Mouse (Mus musculus): ENCODE measurements around the gene Pcnx. TPM values are rescaled to one million over a fixed set of nuclear protein-coding genes. Genes with fewer than 3 reads are reported as not detected.

The Pcnx gene
- polyA plus RNA-seq, 1 experiment from 2014 or later, result 13.3 TPM

- DNase-seq (ENCODE audit: low spot score) (no peak), ATAC-seq (replicated peaks; ENCODE audit: insufficient number of reproducible peaks, low FRiP score, low TSS enrichment, low read depth) (no peak)
- Histone ChIP-seq H3K36me3 (replicated peaks; ENCODE audit: control insufficient read depth, insufficient read depth, low read depth, low read length) (no peaks in the 10 kb centered on the region), H3K4me1 (ENCODE audit: control insufficient read depth, insufficient read depth, low read length) (no peaks in the 10 kb centered on the region), H3K4me2 (ENCODE audit: low read depth, low read length) (no peak overlapping the region), H3K27me3 (ENCODE audit: control insufficient read depth, insufficient read depth, low read length) (no peaks in the 10 kb centered on the region), H3K9me3 (replicated peaks; ENCODE audit: control insufficient read depth, low read length) (no peaks in the 10 kb centered on the region), H3K9ac (replicated peaks; ENCODE audit: low read length) (no peak overlapping the region), H3K4me3 (ENCODE audit: low read depth, low read length) (no peak overlapping the region), H3K27ac (replicated peaks; ENCODE audit: low read depth, low read length) (no peak overlapping the region)
- WGBS, result 65% methylated on average over 5 of the region's 5 CpGs
Observed at GRCm38 (mm10) chr12:81843501-81843900, 16.3 kb upstream of the Pcnx start.

GRCm38 (mm10) chr12:81844572-81844971 lies 15.3 kb upstream of the Pcnx start:
- WGBS, result 40% methylated on average over 13 of the region's 13 CpGs
- H3K36me3 ChIP-seq (replicated peaks; ENCODE audit: control insufficient read depth, insufficient read depth, low read depth, low read length), result no peaks in the 10 kb centered on the region
- H3K9me3 ChIP-seq (replicated peaks; ENCODE audit: control insufficient read depth, low read length), result no peaks in the 10 kb centered on the region
- 0 out of 2 replicates have a peak overlapping the region, but pooled peaks have one; percentile 5 for H3K4me3 ChIP-seq (ENCODE audit: low read depth, low read length)
- no peak for DNase-seq (ENCODE audit: low spot score)
- H3K27me3 ChIP-seq (ENCODE audit: control insufficient read depth, insufficient read depth, low read length), result no peaks in the 10 kb centered on the region
- no peak overlapping the region for H3K9ac ChIP-seq (replicated peaks; ENCODE audit: low read length)
- ATAC-seq (replicated peaks; ENCODE audit: insufficient number of reproducible peaks, low FRiP score, low TSS enrichment, low read depth), result no peak
- no peak overlapping the region for H3K27ac ChIP-seq (replicated peaks; ENCODE audit: low read depth, low read length)
- H3K4me1 ChIP-seq (ENCODE audit: control insufficient read depth, insufficient read depth, low read length), result no peaks in the 10 kb centered on the region
- H3K4me2 ChIP-seq (ENCODE audit: low read depth, low read length), result peak overlapping the region; percentile 43

GRCm38 (mm10) chr12:81844981-81845380 lies 14.8 kb upstream of the Pcnx start:
- Histone ChIP-seq H3K36me3 (replicated peaks; ENCODE audit: control insufficient read depth, insufficient read depth, low read depth, low read length) (no peaks in the 10 kb centered on the region), H3K4me1 (ENCODE audit: control insufficient read depth, insufficient read depth, low read length) (no peaks in the 10 kb centered on the region), H3K27me3 (ENCODE audit: control insufficient read depth, insufficient read depth, low read length) (no peaks in the 10 kb centered on the region), H3K4me3 (ENCODE audit: low read depth, low read length) (0 out of 2 replicates have a peak overlapping the region, but pooled peaks have one; percentile 5), H3K9me3 (replicated peaks; ENCODE audit: control insufficient read depth, low read length) (no peaks in the 10 kb centered on the region), H3K27ac (replicated peaks; ENCODE audit: low read depth, low read length) (no peak overlapping the region), H3K9ac (replicated peaks; ENCODE audit: low read length) (0 out of 2 replicates have a peak overlapping the region, but pooled peaks have one; percentile 18), H3K4me2 (ENCODE audit: low read depth, low read length) (peak overlapping the region; percentile 43)
- no peak for ATAC-seq (replicated peaks; ENCODE audit: insufficient number of reproducible peaks, low FRiP score, low TSS enrichment, low read depth)
- no peak for DNase-seq (ENCODE audit: low spot score)
- WGBS, result 12% methylated on average over 14 of the region's 14 CpGs

GRCm38 (mm10) chr12:81849629-81850028 lies 10.2 kb upstream of the Pcnx start:
- Histone ChIP-seq H3K4me2 (ENCODE audit: low read depth, low read length) (no peak overlapping the region), H3K9ac (replicated peaks; ENCODE audit: low read length) (no peak overlapping the region), H3K9me3 (replicated peaks; ENCODE audit: control insufficient read depth, low read length) (no peaks in the 10 kb centered on the region), H3K4me1 (ENCODE audit: control insufficient read depth, insufficient read depth, low read length) (no peaks in the 10 kb centered on the region), H3K27ac (replicated peaks; ENCODE audit: low read depth, low read length) (no peak overlapping the region), H3K4me3 (ENCODE audit: low read depth, low read length) (no peak overlapping the region), H3K27me3 (ENCODE audit: control insufficient read depth, insufficient read depth, low read length) (no peaks in the 10 kb centered on the region), H3K36me3 (replicated peaks; ENCODE audit: control insufficient read depth, insufficient read depth, low read depth, low read length) (no peaks in the 10 kb centered on the region)
- no peak for DNase-seq (ENCODE audit: low spot score)
- 61% methylated on average over 8 of the region's 8 CpGs for WGBS
- ATAC-seq (replicated peaks; ENCODE audit: insufficient number of reproducible peaks, low FRiP score, low TSS enrichment, low read depth), result no peak

GRCm38 (mm10) chr12:81852551-81852950 lies 7.3 kb upstream of the Pcnx start:
- H3K4me1 ChIP-seq (ENCODE audit: control insufficient read depth, insufficient read depth, low read length), result no peaks in the 10 kb centered on the region
- 89% methylated on average over 2 of the region's 2 CpGs for WGBS

GRCm38 (mm10) chr12:81852977-81853376 lies 6.8 kb upstream of the Pcnx start:
- H3K9me3 ChIP-seq (replicated peaks; ENCODE audit: control insufficient read depth, low read length), result no peaks in the 10 kb centered on the region
- DNase-seq (ENCODE audit: low spot score) (no peak), ATAC-seq (replicated peaks; ENCODE audit: insufficient number of reproducible peaks, low FRiP score, low TSS enrichment, low read depth) (no peak)
- no peak overlapping the region for H3K4me2 ChIP-seq (ENCODE audit: low read depth, low read length)
- H3K9ac ChIP-seq (replicated peaks; ENCODE audit: low read length), result no peak overlapping the region
- H3K4me1 ChIP-seq (ENCODE audit: control insufficient read depth, insufficient read depth, low read length), result no peaks in the 10 kb centered on the region
- H3K4me3 ChIP-seq (ENCODE audit: low read depth, low read length), result no peak overlapping the region
- no peaks in the 10 kb centered on the region for H3K36me3 ChIP-seq (replicated peaks; ENCODE audit: control insufficient read depth, insufficient read depth, low read depth, low read length)
- H3K27ac ChIP-seq (replicated peaks; ENCODE audit: low read depth, low read length), result no peak overlapping the region
- WGBS, result 81% methylated on average over 14 of the region's 14 CpGs
- no peaks in the 10 kb centered on the region for H3K27me3 ChIP-seq (ENCODE audit: control insufficient read depth, insufficient read depth, low read length)

More at GRCm38 (mm10) chr12:81852551-81852950, 7.3 kb upstream of the Pcnx start:
- Histone ChIP-seq H3K4me2 (ENCODE audit: low read depth, low read length) (no peak overlapping the region), H3K4me3 (ENCODE audit: low read depth, low read length) (no peak overlapping the region), H3K9me3 (replicated peaks; ENCODE audit: control insufficient read depth, low read length) (no peaks in the 10 kb centered on the region), H3K27me3 (ENCODE audit: control insufficient read depth, insufficient read depth, low read length) (no peaks in the 10 kb centered on the region), H3K36me3 (replicated peaks; ENCODE audit: control insufficient read depth, insufficient read depth, low read depth, low read length) (no peaks in the 10 kb centered on the region), H3K9ac (replicated peaks; ENCODE audit: low read length) (no peak overlapping the region), H3K27ac (replicated peaks; ENCODE audit: low read depth, low read length) (no peak overlapping the region)
- ATAC-seq (replicated peaks; ENCODE audit: insufficient number of reproducible peaks, low FRiP score, low TSS enrichment, low read depth) (no peak), DNase-seq (ENCODE audit: low spot score) (no peak)

GRCm38 (mm10) chr12:81853543-81853942 lies 6.3 kb upstream of the Pcnx start:
- WGBS, result 75% methylated on average over 9 of the region's 9 CpGs
- DNase-seq (ENCODE audit: low spot score) (no peak), ATAC-seq (replicated peaks; ENCODE audit: insufficient number of reproducible peaks, low FRiP score, low TSS enrichment, low read depth) (no peak)
- no peaks in the 10 kb centered on the region for H3K4me1 ChIP-seq (ENCODE audit: control insufficient read depth, insufficient read depth, low read length)
- H3K27me3 ChIP-seq (ENCODE audit: control insufficient read depth, insufficient read depth, low read length), result no peaks in the 10 kb centered on the region
- H3K27ac ChIP-seq (replicated peaks; ENCODE audit: low read depth, low read length), result no peak overlapping the region
- H3K36me3 ChIP-seq (replicated peaks; ENCODE audit: control insufficient read depth, insufficient read depth, low read depth, low read length), result no peaks in the 10 kb centered on the region
- H3K9ac ChIP-seq (replicated peaks; ENCODE audit: low read length), result no peak overlapping the region
- no peaks in the 10 kb centered on the region for H3K9me3 ChIP-seq (replicated peaks; ENCODE audit: control insufficient read depth, low read length)
- no peak overlapping the region for H3K4me2 ChIP-seq (ENCODE audit: low read depth, low read length)
- no peak overlapping the region for H3K4me3 ChIP-seq (ENCODE audit: low read depth, low read length)

- no peak overlapping the region for H3K27ac ChIP-seq (replicated peaks; ENCODE audit: low read depth, low read length)
- H3K4me2 ChIP-seq (ENCODE audit: low read depth, low read length), result no peak overlapping the region
- WGBS, result 78% methylated on average over 8 of the region's 8 CpGs
- no peak for ATAC-seq (replicated peaks; ENCODE audit: insufficient number of reproducible peaks, low FRiP score, low TSS enrichment, low read depth)
- H3K9ac ChIP-seq (replicated peaks; ENCODE audit: low read length), result no peak overlapping the region
- no peaks in the 10 kb centered on the region for H3K9me3 ChIP-seq (replicated peaks; ENCODE audit: control insufficient read depth, low read length)
- no peaks in the 10 kb centered on the region for H3K36me3 ChIP-seq (replicated peaks; ENCODE audit: control insufficient read depth, insufficient read depth, low read depth, low read length)
- no peaks in the 10 kb centered on the region for H3K4me1 ChIP-seq (ENCODE audit: control insufficient read depth, insufficient read depth, low read length)
- no peak for DNase-seq (ENCODE audit: low spot score)
- no peak overlapping the region for H3K4me3 ChIP-seq (ENCODE audit: low read depth, low read length)
- H3K27me3 ChIP-seq (ENCODE audit: control insufficient read depth, insufficient read depth, low read length), result no peaks in the 10 kb centered on the region
Observed at GRCm38 (mm10) chr12:81855031-81855430, 4.8 kb upstream of the Pcnx start.

All from embryonic facial prominence, embryonic 11.5 days (tissue).